Mouse (Mus musculus) midbrain, embryonic 16.5 days (tissue): ENCODE measurements around the gene S100a13. TPM values are rescaled to one million over a fixed set of nuclear protein-coding genes. Genes with fewer than 3 reads are reported as not detected.

ENCODE experiments used
- ATAC-seq: fragments of 200-750 bp; cut with Nextera tagmentation; 2 replicates; pipeline ENCODE4 v1.8.0; 2017; ENCODE audit warnings: moderate TSS enrichment
- H3K27ac ChIP-seq: fragments of 300-500 bp; sonication (generic); 2 replicates; pipeline ENCODE4 v1.5.1; 2014; ENCODE audit warnings: mild to moderate bottlenecking, low read length, mixed read lengths
- H3K27me3 ChIP-seq: fragments of 300-500 bp; sonication (generic); 2 replicates; pipeline ENCODE4 v1.6.1; 2014; ENCODE audit warnings: low read depth, low read length, mixed read lengths; ENCODE audit not compliant: control insufficient read depth, insufficient read depth
- H3K36me3 ChIP-seq: fragments of 300-500 bp; sonication (generic); 2 replicates; pipeline ENCODE4 v1.6.1; 2014; ENCODE audit warnings: mild to moderate bottlenecking, low read length, moderate library complexity, mixed read lengths; ENCODE audit not compliant: control insufficient read depth, insufficient read depth
- H3K4me1 ChIP-seq: fragments of 300-500 bp; sonication (generic); 2 replicates; pipeline ENCODE4 v1.6.1; 2014; ENCODE audit warnings: mild to moderate bottlenecking, low read length, mixed read lengths; ENCODE audit not compliant: control insufficient read depth, insufficient read depth
- H3K4me2 ChIP-seq: fragments of 300-500 bp; sonication (generic); 2 replicates; pipeline ENCODE4 v1.6.1; 2014; ENCODE audit warnings: mild to moderate bottlenecking, low read length, mixed read lengths
- H3K4me3 ChIP-seq: fragments of 300-500 bp; sonication (generic); 2 replicates; pipeline ENCODE4 v1.5.1; 2014; ENCODE audit warnings: low read depth, mild to moderate bottlenecking, low read length, moderate library complexity, mixed read lengths
- H3K9ac ChIP-seq: fragments of 300-500 bp; sonication (generic); 2 replicates; pipeline ENCODE4 v1.6.1; 2014; ENCODE audit warnings: low read depth, low read length, mixed read lengths
- H3K9me3 ChIP-seq: fragments of 300-500 bp; sonication (generic); replicated peaks from 2 replicates; pipeline ENCODE4 v1.6.1; 2014; ENCODE audit warnings: mild to moderate bottlenecking, low read length, mixed read lengths; ENCODE audit not compliant: control insufficient read depth, poor library complexity, severe bottlenecking
- WGBS: fragments of 180-500 bp; shearing (Covaris S2); extraction: QIAGEN DNeasy Blood & Tissue Kit; methylation state at CpG from one replicate; pipeline ENCODE4 v1.1.7; 2014; 5-methylcytosine and 5-hydroxymethylcytosine counted together
- polyA plus RNA-seq: library from polyadenylated mRNA; unstranded; fragments of >200 nt; fragmentation: Nextera tagmentation; extraction: Ambion mirVana; gene quantifications from 2 replicates; pipeline ENCODE4 v1.2.1, GENCODE M21; 2015

S100a13 gene
- polyA plus RNA-seq, 1 experiment from 2014 or later: 8.9 TPM

- H3K9ac ChIP-seq: no peak overlapping the region
- H3K9me3 ChIP-seq: no peaks in the 10 kb centered on the region
- ATAC-seq: no peak
- peaks cover 24% of the 10 kb centered on the region for H3K4me1 ChIP-seq
- peaks cover 26% of the 10 kb centered on the region for H3K36me3 ChIP-seq
- no peaks in the 10 kb centered on the region for H3K27me3 ChIP-seq
- WGBS: 67% methylated on average over 4 of the region's 4 CpGs
- no peak overlapping the region for H3K4me3 ChIP-seq
- no peak overlapping the region for H3K27ac ChIP-seq
- H3K4me2 ChIP-seq: no peak overlapping the region
Observed at GRCm38 (mm10) chr3:90503444-90503843, 10.8 kb upstream of the S100a13 start.

DNA sequence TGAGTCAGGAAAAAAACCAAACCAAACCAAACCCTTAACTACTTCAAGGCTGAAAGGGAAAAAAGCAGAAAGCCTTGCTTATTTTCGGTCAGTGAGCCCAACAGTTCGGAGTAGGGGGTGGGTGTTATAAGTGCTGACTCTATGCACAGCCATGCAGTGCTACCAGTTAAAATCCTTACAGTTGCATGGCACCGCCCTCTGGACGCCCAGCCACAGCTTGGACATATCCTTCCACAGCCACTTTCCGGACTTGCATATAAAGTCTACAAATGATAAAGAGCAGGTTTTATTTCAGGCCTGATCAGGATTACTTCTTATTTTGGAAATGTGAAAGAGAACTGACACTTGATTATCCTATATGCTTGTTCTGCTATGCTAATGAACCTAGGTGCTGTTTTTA lies 9.0 kb upstream of the S100a13 start:
- no peak for ATAC-seq
- Histone ChIP-seq H3K27ac (no peak overlapping the region), H3K4me2 (no peak overlapping the region), H3K9me3 (no peaks in the 10 kb centered on the region), H3K4me1 (peaks cover 26% of the 10 kb centered on the region), H3K36me3 (peaks cover 22% of the 10 kb centered on the region), H3K27me3 (no peaks in the 10 kb centered on the region), H3K9ac (no peak overlapping the region), H3K4me3 (no peak overlapping the region)
- WGBS: 96% methylated on average over 5 of the region's 5 CpGs

DNA sequence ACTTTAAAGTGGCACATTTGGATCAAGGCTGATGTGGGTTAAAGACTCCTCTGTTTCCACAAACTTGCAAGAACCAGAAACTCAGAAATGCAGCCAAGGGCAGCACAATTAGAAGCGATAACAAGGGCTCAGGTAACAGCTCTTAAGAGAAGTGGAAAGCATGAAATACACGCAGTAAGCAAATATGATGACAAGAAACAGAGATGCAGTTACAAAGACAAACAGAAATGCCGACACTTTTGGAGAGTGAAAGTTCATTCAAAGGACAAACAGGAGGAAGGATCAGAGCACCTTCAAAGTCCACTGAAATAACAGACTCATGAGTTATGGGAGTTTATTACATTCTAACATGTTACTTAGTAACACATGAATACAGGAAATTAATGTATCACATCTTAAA lies 7.9 kb upstream of the S100a13 start:
- WGBS: 94% methylated on average over 3 of the region's 3 CpGs
- Histone ChIP-seq H3K36me3 (peaks cover 19% of the 10 kb centered on the region), H3K4me3 (no peak overlapping the region)

DNA sequence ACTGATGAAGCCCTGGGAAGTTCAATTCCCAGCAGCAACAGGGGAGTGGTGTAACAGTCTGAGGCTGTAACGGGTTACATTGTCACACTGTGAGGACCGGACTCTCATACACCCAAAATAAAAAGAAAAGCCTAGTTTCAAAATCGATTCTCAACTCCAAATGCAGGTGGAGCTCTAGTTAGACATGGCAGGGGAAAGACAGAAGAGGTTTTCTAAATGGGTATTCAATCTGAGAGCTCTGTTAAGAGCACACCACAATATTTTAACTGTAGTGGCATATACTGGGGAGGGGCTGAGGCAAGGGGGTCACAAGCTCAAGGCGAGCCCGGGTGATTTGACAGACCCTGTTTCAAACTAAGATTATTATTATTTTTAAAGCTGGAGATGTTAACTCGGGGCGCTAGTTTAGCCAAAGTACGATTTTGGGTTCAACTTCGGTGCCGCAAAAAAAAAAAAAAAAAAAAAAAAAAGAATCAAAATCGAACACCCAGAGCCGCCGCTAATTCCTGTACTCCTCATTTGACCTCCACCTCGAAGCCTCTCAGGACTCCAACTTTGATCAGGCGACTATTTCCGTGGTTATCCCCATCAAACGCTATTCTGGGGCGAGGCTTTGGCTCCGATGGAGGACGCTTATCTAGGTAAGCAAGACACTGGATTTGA lies 5.8 kb upstream of the S100a13 start:
- no peak for ATAC-seq

More for the DNA sequence above, 7.9 kb upstream of the S100a13 start:
- H3K4me1 ChIP-seq: peaks cover 26% of the 10 kb centered on the region
- H3K9me3 ChIP-seq: no peaks in the 10 kb centered on the region
- no peak for ATAC-seq
- no peaks in the 10 kb centered on the region for H3K27me3 ChIP-seq
- H3K4me2 ChIP-seq: no peak overlapping the region
- H3K27ac ChIP-seq: no peak overlapping the region
- H3K9ac ChIP-seq: no peak overlapping the region

DNA sequence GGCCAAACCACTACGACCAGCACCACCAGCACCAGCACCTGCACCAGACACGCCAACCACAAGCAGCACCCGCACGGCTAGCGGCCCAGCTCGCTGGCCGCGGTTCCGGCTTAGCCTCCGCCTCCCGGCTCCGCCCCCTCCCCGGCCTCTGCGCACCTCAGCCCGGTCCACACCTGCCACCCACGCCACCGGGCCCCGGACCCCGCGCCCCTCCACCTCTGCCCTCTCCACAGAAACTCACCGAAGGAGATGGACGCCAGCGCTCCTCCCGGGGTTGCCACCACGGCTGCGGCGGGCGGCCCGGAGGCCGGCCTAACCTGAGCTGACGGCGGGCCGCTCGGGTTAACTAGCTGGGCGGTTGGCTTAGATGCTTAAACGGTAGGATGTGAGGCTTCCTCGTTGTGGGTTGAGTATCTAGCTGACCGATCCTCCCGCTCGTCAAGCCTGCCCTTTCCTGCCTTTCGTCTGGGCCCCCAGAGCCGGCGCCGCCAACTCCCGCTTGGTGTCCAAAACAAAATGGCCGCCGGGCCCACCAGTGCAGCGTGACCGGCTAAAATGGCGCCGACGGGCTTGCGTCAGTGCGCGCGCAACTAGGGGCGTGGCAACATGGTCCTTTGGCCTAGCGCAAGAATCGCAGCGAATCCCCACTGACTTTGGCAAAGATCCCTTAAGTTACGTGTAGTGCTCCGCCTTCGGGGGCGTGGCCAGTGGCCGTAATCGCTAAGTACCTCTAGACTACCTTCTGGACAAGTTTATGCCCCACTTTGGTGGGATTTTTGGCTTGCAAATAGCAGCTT lies 5.1 kb upstream of the S100a13 start, which contains the start of gene Chtop:
Gene Chtop (minus strand): TSS at position 549 of the 797 bp plus-strand sequence.
- H3K9ac ChIP-seq: peak within 1 kb of the TSS; percentile 99
- H3K4me1 ChIP-seq: peaks cover 20% of the 10 kb centered on the region
- H3K36me3 ChIP-seq: peaks cover 9% of the 10 kb centered on the region; the same call in 1 of the 2 replicates
- H3K9me3 ChIP-seq: no peaks in the 10 kb centered on the region
- peak within 1 kb of the TSS; percentile 75 for H3K4me2 ChIP-seq
- ATAC-seq: peak; percentile 91
- WGBS: under 1% methylated on average over 65 of the region's 66 CpGs
- peak within 1 kb of the TSS; percentile 98 for H3K27ac ChIP-seq
- H3K27me3 ChIP-seq: peaks cover 18% of the 10 kb centered on the region
- H3K4me3 ChIP-seq: peak within 1 kb of the TSS; percentile 98

More for the DNA sequence above, 5.8 kb upstream of the S100a13 start:
- peaks cover 24% of the 10 kb centered on the region for H3K4me1 ChIP-seq
- WGBS: 3% methylated on average over 20 of the region's 20 CpGs
- peak overlapping the region; percentile 99 for H3K9ac ChIP-seq
- peak overlapping the region; percentile 98 for H3K4me3 ChIP-seq
- no peaks in the 10 kb centered on the region for H3K9me3 ChIP-seq
- peaks cover 9% of the 10 kb centered on the region; the same call in 1 of the 2 replicates for H3K36me3 ChIP-seq
- peak overlapping the region; percentile 75 for H3K4me2 ChIP-seq
- H3K27ac ChIP-seq: peak overlapping the region; percentile 98
- peaks cover 10% of the 10 kb centered on the region for H3K27me3 ChIP-seq

- H3K27ac ChIP-seq: peak overlapping the region; percentile 98
- peak; percentile 41 for ATAC-seq
- 13% methylated on average over 2 of the region's 2 CpGs for WGBS
- H3K4me1 ChIP-seq: peaks cover 21% of the 10 kb centered on the region
- 0 out of 2 replicates have a peak, but pooled peaks cover 7% of the 10 kb centered on the region for H3K36me3 ChIP-seq
- peak overlapping the region; percentile 61 for H3K4me2 ChIP-seq
- peaks cover 22% of the 10 kb centered on the region for H3K27me3 ChIP-seq
- no peaks in the 10 kb centered on the region for H3K9me3 ChIP-seq
- peak overlapping the region; percentile 98 for H3K4me3 ChIP-seq
- no peak overlapping the region for H3K9ac ChIP-seq
Observed at GRCm38 (mm10) chr3:90509747-90510123, 4.5 kb upstream of the S100a13 start.

DNA sequence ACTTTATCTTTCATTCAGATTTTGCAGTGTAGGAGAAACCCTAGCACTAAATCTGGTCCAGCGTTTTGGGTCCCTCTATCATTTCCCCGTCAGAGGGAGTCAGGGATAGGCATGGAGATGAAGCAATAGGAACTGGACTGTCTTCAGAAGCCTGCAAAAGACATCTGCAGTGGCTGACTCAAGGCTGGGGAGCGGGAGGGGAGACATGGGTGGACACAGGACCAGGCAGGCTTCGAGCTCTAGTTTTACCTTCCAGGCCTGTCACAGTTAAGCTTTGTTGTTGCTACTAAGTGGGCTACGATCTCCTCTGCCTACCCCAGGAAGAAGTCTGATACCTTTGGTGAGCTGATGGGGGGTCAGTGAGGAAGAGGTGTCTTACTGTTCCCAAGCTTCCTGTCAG lies 2.0 kb upstream of the S100a13 start:
- ATAC-seq: no peak
- no peak overlapping the region for H3K4me2 ChIP-seq
- peaks cover 19% of the 10 kb centered on the region for H3K4me1 ChIP-seq
- H3K27ac ChIP-seq: no peak overlapping the region
- no peak overlapping the region for H3K4me3 ChIP-seq
- WGBS: 89% methylated on average over 5 of the region's 5 CpGs
- H3K27me3 ChIP-seq: peaks cover 29% of the 10 kb centered on the region
- H3K36me3 ChIP-seq: no peaks in the 10 kb centered on the region
- H3K9ac ChIP-seq: no peak overlapping the region
- no peaks in the 10 kb centered on the region for H3K9me3 ChIP-seq

- no peak overlapping the region for H3K27ac ChIP-seq
- H3K36me3 ChIP-seq: no peaks in the 10 kb centered on the region
- H3K9ac ChIP-seq: no peak overlapping the region
- 77% methylated on average over 9 of the region's 9 CpGs for WGBS
- peaks cover 11% of the 10 kb centered on the region for H3K4me1 ChIP-seq
- H3K27me3 ChIP-seq: peaks cover 29% of the 10 kb centered on the region
- no peak overlapping the region for H3K4me3 ChIP-seq
- no peaks in the 10 kb centered on the region for H3K9me3 ChIP-seq
- no peak overlapping the region for H3K4me2 ChIP-seq
- ATAC-seq: no peak
Observed at GRCm38 (mm10) chr3:90512948-90513642, 1.1 kb upstream of the S100a13 start.
